Mouse (Mus musculus) heart, embryonic 13.5 days (tissue): ENCODE results near the gene Ccr1l1. TPM values are rescaled to one million over a fixed set of nuclear protein-coding genes. Genes with fewer than 3 reads are reported as not detected.

ENCODE experiments used
- ATAC-seq: fragments of 200-750 bp; cut with Nextera tagmentation; 2 replicates; pipeline ENCODE4 v1.8.0; 2017; ENCODE audit warnings: moderate TSS enrichment; ENCODE audit not compliant: insufficient number of reproducible peaks, low FRiP score, low TSS enrichment; ENCODE audit errors: extremely low read depth
- H3K27ac ChIP-seq: fragments of 300-500 bp; sonication (generic); replicated peaks from 2 replicates; pipeline ENCODE4 v1.5.1; 2015; ENCODE audit warnings: moderate library complexity, mild to moderate bottlenecking, inconsistent platforms
- H3K27me3 ChIP-seq: fragments of 300-500 bp; sonication (generic); replicated peaks from 2 replicates; pipeline ENCODE4 v1.6.1; 2015; ENCODE audit warnings: mild to moderate bottlenecking, inconsistent platforms
- H3K36me3 ChIP-seq: fragments of 300-500 bp; sonication (generic); 2 replicates; pipeline ENCODE4 v1.6.1; 2015; ENCODE audit warnings: mild to moderate bottlenecking, inconsistent platforms
- H3K4me1 ChIP-seq: fragments of 300-500 bp; sonication (generic); 2 replicates; pipeline ENCODE4 v1.6.1; 2015; ENCODE audit warnings: inconsistent platforms
- H3K4me2 ChIP-seq: fragments of 300-500 bp; sonication (generic); 2 replicates; pipeline ENCODE4 v1.6.1; 2015; ENCODE audit warnings: inconsistent platforms, mild to moderate bottlenecking, moderate library complexity
- H3K4me3 ChIP-seq: fragments of 300-500 bp; sonication (generic); 2 replicates; pipeline ENCODE4 v1.5.1; 2015; ENCODE audit warnings: moderate library complexity, mild to moderate bottlenecking, inconsistent platforms
- H3K9ac ChIP-seq: fragments of 300-500 bp; sonication (generic); 2 replicates; pipeline ENCODE4 v1.6.1; 2015; ENCODE audit warnings: inconsistent platforms, mild to moderate bottlenecking, moderate library complexity
- H3K9me3 ChIP-seq: fragments of 300-500 bp; sonication (generic); 2 replicates; pipeline ENCODE4 v1.6.1; 2016; ENCODE audit warnings: inconsistent platforms
- WGBS: fragments of 180-500 bp; shearing (Covaris S2); methylation state at CpG from one replicate; pipeline ENCODE4 v1.1.7; 2015; ENCODE audit warnings: mixed read lengths; 5-methylcytosine and 5-hydroxymethylcytosine counted together
- polyA plus RNA-seq: library from polyadenylated mRNA; unstranded; fragments of >200 nt; fragmentation: Nextera tagmentation; extraction: Ambion mirVana; gene quantifications from 2 replicates; pipeline ENCODE4 v1.2.1, GENCODE M21; 2015

The Ccr1l1 gene
- polyA plus RNA-seq, 1 experiment from 2014 or later: not detected

DNA sequence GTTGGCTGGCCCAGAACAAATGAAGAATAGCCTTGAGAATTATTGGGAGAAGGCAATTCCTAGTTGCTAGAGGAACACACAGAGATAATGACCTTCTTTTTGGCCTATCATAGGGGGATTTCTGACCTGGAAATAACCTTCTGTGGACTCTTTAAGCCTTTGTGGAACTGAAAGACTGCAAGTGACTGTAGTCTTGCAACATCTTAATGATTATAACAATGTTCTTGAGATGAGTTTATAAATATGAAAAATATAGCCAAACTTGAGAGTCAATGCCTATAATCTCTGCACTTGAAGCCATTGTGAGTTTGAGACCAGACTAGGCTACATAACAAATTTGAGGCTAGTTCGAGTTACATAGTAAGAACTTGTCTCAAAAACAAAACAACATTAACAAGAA, 21.3 kb downstream of the Ccr1l1 start:
- no peak overlapping the region for H3K4me3 ChIP-seq
- no peak overlapping the region for H3K4me2 ChIP-seq
- no peak overlapping the region for H3K9ac ChIP-seq
- no peaks in the 10 kb centered on the region for H3K4me1 ChIP-seq
- H3K27ac ChIP-seq: no peak overlapping the region
- 51% methylated on average over 1 of the region's 1 CpGs for WGBS
- no peak for ATAC-seq
- no peaks in the 10 kb centered on the region for H3K27me3 ChIP-seq
- H3K9me3 ChIP-seq: no peaks in the 10 kb centered on the region
- no peaks in the 10 kb centered on the region for H3K36me3 ChIP-seq

DNA sequence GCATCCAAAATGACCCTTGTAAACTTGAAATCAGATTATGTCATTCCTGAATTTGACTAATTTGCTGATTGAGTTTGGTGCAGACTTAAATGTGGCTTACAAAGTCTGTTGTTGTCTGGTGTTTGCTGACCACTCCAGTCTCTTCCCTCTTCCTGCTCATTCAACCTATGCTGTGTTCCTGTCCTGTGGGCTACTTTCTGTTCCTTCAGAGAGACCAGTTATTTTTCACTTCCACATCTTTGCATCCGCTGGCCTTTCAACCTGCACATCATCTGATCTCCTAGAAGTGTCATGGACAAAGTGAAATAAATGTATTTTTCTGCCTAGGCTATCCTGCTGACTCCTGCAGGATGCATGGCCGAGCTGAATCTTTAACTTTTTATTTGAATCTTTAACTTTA, 24.7 kb downstream of the Ccr1l1 start:
- WGBS: 71% methylated on average over 2 of the region's 2 CpGs
- Histone ChIP-seq H3K27me3 (no peaks in the 10 kb centered on the region), H3K9ac (no peak overlapping the region), H3K4me1 (no peaks in the 10 kb centered on the region), H3K27ac (no peak overlapping the region), H3K9me3 (no peaks in the 10 kb centered on the region), H3K4me2 (no peak overlapping the region), H3K36me3 (no peaks in the 10 kb centered on the region), H3K4me3 (no peak overlapping the region)
- ATAC-seq: no peak

DNA sequence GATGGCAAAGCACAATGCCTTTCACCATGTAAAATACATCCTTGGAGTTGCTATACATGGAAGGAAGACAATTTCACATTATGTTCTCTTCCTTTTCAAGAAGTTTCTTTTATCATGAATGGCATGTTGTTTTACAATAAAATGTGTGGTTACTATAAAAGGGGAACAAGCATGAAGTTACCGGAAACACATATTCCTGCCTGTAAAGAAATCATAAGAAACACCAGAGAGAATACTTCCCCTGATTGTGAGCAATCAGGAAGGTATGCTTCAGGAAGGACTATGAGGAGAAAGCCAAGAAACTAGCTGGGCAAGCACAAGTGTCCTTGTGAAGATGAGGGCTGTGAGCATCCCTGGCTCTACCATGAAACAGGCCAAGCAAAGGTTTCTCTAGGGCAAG, 27.0 kb downstream of the Ccr1l1 start:
- WGBS: 91% methylated on average over 1 of the region's 1 CpGs
- ATAC-seq: no peak
- no peak overlapping the region for H3K27ac ChIP-seq
- H3K36me3 ChIP-seq: no peaks in the 10 kb centered on the region
- H3K4me1 ChIP-seq: no peaks in the 10 kb centered on the region
- H3K9ac ChIP-seq: no peak overlapping the region
- H3K4me3 ChIP-seq: no peak overlapping the region
- no peaks in the 10 kb centered on the region for H3K27me3 ChIP-seq
- no peaks in the 10 kb centered on the region for H3K9me3 ChIP-seq
- H3K4me2 ChIP-seq: no peak overlapping the region

DNA sequence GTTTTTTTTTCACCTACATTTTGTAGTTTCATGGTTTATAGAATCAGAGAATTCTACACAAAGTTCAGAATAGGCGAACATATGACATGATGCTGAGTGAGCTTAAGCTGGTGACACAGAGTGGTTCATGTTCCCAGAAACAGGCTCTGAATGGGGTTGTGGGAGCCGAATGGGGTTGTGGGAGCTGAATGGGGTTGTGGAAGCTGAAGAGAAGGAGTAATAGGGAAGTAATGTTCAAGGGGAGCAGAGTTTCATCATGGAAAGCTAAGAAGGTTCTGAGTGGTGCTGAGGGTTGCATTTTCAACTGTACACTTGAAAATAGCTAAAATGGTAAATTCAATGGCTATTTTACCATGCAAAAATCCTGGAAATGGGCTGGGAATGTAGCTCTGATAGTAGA, 28.8 kb downstream of the Ccr1l1 start:
- Histone ChIP-seq H3K27me3 (no peaks in the 10 kb centered on the region), H3K4me1 (no peaks in the 10 kb centered on the region), H3K9me3 (no peaks in the 10 kb centered on the region), H3K4me2 (no peak overlapping the region), H3K4me3 (no peak overlapping the region), H3K27ac (no peak overlapping the region), H3K9ac (no peak overlapping the region), H3K36me3 (no peaks in the 10 kb centered on the region)
- WGBS: 71% methylated on average over 2 of the region's 2 CpGs
- no peak for ATAC-seq

DNA sequence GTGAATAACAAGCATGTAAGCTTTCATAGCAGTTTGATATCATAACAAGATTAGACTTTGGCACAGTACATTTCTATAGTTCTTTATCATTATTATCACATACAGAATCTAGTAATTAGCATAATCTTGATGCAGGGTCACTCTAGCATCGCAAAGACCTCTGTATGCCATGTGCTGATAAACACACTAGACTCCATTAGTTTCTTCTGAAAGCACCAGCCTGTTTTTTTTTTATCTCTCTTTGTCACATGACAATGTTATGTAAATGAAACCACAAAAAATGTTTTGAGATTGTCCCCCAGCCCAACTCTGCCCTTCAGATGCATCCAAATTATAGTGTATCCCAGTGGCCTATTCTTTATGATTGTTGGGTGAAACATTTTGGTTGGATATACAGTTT, 30.4 kb downstream of the Ccr1l1 start:
- Histone ChIP-seq H3K4me2 (no peak overlapping the region), H3K36me3 (no peaks in the 10 kb centered on the region), H3K27ac (no peak overlapping the region), H3K9ac (no peak overlapping the region), H3K9me3 (no peaks in the 10 kb centered on the region), H3K27me3 (no peaks in the 10 kb centered on the region), H3K4me1 (no peaks in the 10 kb centered on the region), H3K4me3 (no peak overlapping the region)
- ATAC-seq: no peak
- WGBS: 60% methylated on average over 1 of the region's 1 CpGs

DNA sequence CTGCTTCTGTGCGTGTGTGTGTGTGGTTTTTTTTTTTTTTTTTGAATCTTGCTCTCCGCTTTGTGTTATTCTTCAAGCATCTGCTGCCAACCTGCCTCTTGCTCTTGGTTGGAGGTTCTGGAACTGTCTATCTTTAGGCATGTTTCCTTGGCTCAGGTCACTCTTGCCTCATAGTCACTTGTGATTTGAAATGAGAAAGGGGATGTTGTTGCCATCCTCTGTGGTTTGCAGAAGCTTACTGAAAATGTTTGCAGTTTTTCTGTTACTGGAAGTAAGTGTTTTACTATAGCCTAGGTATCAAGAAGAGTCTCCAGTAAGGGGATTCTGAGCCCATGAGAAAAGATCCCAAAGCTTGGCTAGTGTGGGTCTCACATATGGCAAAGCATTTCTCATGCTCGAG, 36.2 kb downstream of the Ccr1l1 start:
- no peaks in the 10 kb centered on the region for H3K9me3 ChIP-seq
- no peaks in the 10 kb centered on the region for H3K36me3 ChIP-seq
- no peak overlapping the region for H3K4me2 ChIP-seq
- whole genome bisulfite sequencing: 81% methylated on average over 3 of the region's 3 CpGs
- no peak overlapping the region for H3K27ac ChIP-seq
- peaks cover 13% of the 10 kb centered on the region; the same call in 1 of the 2 replicates for H3K4me1 ChIP-seq
- no peak overlapping the region for H3K4me3 ChIP-seq
- H3K27me3 ChIP-seq: no peaks in the 10 kb centered on the region
- no peak overlapping the region for H3K9ac ChIP-seq
- no peak for ATAC-seq

DNA sequence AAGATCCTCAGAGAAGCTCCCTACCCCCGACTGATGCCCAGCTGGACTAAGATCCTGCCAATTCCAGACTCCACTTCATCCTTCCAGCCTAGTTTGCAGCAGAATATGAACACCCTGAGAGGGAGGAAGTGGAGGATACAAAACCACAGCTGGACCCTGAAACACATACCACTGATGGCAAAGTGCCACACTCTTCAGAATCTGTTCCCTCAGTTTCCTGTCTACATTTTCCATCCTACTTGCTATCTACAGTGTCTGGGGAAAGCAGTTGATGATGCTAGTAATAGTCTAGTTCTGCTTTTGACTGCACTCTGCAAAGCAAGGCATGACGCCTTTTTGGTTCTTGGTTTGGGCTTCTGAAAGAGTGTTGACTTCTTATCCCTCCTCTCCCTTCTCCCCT, 36.9 kb downstream of the Ccr1l1 start:
- WGBS: 49% methylated on average over 2 of the region's 2 CpGs
- no peaks in the 10 kb centered on the region for H3K27me3 ChIP-seq
- ATAC-seq: no peak
- no peak overlapping the region for H3K9ac ChIP-seq
- peaks cover 13% of the 10 kb centered on the region; the same call in 1 of the 2 replicates for H3K4me1 ChIP-seq
- no peaks in the 10 kb centered on the region for H3K36me3 ChIP-seq
- no peak overlapping the region for H3K4me2 ChIP-seq
- H3K9me3 ChIP-seq: no peaks in the 10 kb centered on the region
- H3K27ac ChIP-seq: peak overlapping the region; percentile 56
- no peak overlapping the region for H3K4me3 ChIP-seq

DNA sequence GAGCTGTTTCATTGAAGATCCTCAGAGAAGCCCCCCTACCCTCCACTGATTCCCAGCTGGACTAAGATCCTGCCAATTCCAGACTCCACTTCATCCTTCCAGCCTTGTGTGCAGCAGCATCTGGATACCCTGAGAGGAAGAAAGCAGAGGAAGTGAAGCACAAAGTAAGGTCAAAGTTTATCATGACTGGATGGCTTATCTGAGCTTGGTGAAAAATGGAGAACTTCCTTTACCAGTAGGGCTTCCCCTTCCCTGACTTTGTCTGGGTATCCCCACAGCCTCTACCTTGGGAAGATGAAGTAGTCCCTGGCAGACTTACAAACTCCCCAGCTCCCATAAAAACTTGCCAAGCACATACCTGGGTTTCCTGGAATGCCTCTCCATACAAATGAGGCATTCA, 37.6 kb downstream of the Ccr1l1 start:
- Histone ChIP-seq H3K4me2 (no peak overlapping the region), H3K4me3 (no peak overlapping the region), H3K9ac (no peak overlapping the region), H3K27ac (peak overlapping the region; percentile 56), H3K36me3 (no peaks in the 10 kb centered on the region), H3K27me3 (no peaks in the 10 kb centered on the region), H3K4me1 (peaks cover 13% of the 10 kb centered on the region; the same call in 1 of the 2 replicates), H3K9me3 (no peaks in the 10 kb centered on the region)
- ATAC-seq: no peak

DNA sequence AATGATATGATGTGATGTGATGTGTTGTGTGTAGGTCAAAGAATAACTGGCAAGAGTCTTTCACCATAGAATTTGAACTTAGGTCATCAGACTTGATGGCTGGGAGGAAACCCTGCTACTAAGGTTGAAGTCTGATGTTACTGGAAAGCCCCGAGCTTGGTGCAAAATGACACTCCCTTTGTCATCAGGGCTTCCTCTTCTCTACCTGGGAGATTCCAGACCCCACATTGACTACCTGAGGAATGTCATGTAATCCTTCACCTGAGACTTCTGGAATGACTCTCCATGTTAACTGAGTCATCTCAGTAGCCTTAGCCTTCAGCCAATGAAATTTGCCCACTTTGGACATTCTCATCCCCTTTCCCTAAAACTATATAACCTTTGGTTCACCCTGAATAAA, 38.0 kb downstream of the Ccr1l1 start:
- no peak for ATAC-seq
- whole genome bisulfite sequencing: 56% methylated on average over 1 of the region's 1 CpGs
- no peaks in the 10 kb centered on the region for H3K36me3 ChIP-seq
- no peak overlapping the region for H3K27ac ChIP-seq
- H3K27me3 ChIP-seq: no peaks in the 10 kb centered on the region
- no peak overlapping the region for H3K4me2 ChIP-seq
- H3K4me3 ChIP-seq: no peak overlapping the region
- H3K9ac ChIP-seq: no peak overlapping the region
- H3K9me3 ChIP-seq: no peaks in the 10 kb centered on the region
- H3K4me1 ChIP-seq: peaks cover 13% of the 10 kb centered on the region; the same call in 1 of the 2 replicates

DNA sequence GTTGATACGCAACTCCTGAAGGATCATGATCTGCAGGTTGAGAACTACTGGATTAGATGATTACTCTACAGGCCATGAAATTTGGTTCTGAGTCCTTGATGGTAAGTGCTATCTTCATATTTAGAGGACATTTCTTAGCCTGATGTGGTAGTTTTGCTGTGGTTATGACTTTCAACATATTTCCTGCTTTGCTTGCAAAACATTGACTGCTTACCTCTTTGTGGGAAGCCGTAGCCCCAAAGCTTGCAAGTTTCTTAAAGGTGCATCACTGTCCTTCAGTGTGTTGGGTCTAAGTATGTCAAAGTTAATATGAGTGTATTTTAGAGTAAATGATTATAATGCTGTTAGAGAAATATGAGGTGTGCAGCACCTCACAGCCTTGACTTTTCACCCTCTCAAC, 40.2 kb downstream of the Ccr1l1 start:
- H3K4me3 ChIP-seq: no peak overlapping the region
- ATAC-seq: no peak
- H3K4me2 ChIP-seq: no peak overlapping the region
- no peaks in the 10 kb centered on the region for H3K27me3 ChIP-seq
- no peaks in the 10 kb centered on the region for H3K36me3 ChIP-seq
- H3K9ac ChIP-seq: no peak overlapping the region
- 83% methylated on average over 2 of the region's 2 CpGs for WGBS
- H3K4me1 ChIP-seq: peaks cover 13% of the 10 kb centered on the region; the same call in 1 of the 2 replicates
- H3K27ac ChIP-seq: no peak overlapping the region
- no peaks in the 10 kb centered on the region for H3K9me3 ChIP-seq

DNA sequence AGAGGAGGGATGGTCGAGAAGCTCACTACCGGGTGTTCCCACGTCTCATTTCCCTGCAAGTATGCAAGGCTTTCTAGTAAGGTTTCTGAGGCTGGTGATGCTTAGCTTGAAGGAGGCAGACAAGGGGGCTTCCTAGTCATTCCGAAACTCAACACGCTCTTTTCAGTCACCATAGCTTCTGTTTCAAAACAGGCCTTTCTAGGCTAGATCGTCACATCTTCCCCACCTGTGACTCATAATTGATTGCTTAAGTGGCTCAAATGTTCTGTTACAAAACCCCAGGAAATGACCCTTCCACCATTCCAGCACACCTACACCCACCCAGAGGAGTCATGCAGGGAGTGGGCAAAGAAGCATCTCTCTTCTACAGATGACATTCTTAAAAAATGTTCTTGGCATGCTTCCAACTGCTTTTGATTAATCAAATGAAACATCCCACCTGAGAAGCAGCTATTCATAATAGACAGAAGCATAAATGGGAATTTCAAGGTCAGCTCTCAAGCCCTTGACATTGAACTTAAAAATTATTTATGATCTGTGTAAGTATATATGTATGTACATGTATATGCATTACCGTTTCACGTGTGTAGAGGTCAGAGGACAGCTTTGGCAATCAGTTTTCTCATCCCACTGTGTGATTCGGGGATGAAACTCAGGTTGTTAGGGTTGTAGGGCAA, 41.5 kb downstream of the Ccr1l1 start:
- Histone ChIP-seq H3K27ac (no peak overlapping the region), H3K4me2 (no peak overlapping the region), H3K36me3 (no peaks in the 10 kb centered on the region), H3K9me3 (no peaks in the 10 kb centered on the region), H3K27me3 (no peaks in the 10 kb centered on the region), H3K4me3 (no peak overlapping the region), H3K4me1 (peaks cover 14% of the 10 kb centered on the region), H3K9ac (no peak overlapping the region)
- 78% methylated on average over 9 of the region's 9 CpGs for WGBS
- no peak for ATAC-seq

DNA sequence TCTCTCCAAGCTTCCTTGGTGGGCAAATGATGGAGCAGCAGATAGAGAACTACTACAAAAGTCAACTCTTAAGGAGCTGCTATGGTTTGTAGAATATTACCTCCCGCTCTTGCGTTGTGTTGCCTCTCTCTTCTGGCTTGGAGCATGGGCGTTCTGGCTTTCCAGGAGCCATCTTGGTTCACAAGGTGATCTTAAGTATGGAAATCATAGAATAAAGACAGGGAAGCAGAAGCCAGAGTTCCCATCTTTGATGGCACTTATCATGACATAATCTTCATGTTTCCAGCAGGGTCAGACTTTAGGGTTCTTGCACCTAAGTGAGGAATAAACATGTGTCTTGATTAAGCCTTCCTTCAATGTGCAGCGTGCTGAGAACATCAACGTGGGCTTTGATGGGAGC, 42.4 kb downstream of the Ccr1l1 start:
- H3K27ac ChIP-seq: no peak overlapping the region
- no peak overlapping the region for H3K4me2 ChIP-seq
- H3K27me3 ChIP-seq: no peaks in the 10 kb centered on the region
- no peak for ATAC-seq
- H3K9me3 ChIP-seq: no peaks in the 10 kb centered on the region
- WGBS: 85% methylated on average over 5 of the region's 5 CpGs
- no peaks in the 10 kb centered on the region for H3K36me3 ChIP-seq
- peaks cover 9% of the 10 kb centered on the region for H3K4me1 ChIP-seq
- no peak overlapping the region for H3K4me3 ChIP-seq
- H3K9ac ChIP-seq: no peak overlapping the region
